Mouse (Mus musculus): ENCODE measurements at regions not wholly inside any gene's neighbourhood (a gene's known extent, or its start where the extent isn't known, plus 50 kb on each side); places are given as distances from the start of the nearest gene placed in this dataset.

DNA sequence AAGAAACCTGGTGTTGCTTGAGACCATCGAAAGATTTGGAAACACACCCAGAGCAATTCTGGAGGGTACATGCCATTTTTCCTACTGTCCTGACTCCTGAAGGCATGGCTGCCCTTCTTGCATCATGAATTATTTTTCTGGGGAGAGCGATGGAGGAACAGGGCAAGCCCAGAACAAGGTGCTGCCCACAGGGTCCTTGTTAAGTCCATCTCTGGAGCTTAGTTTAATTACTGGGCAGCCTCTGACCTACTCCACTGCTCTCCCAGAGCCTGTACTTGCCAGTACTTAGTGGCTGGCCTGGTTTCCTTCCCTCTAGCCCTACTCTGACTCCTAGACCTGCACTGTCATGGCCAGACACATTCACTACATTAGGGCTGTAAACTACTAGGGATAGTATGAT, 174.9 kb upstream of the Mctp2 start:
- 94% methylated on average over 2 of the region's 2 CpGs for WGBS
- no peak overlapping the region for H3K9ac ChIP-seq
- no peaks in the 10 kb centered on the region for H3K4me1 ChIP-seq (ENCODE audit: insufficient read depth)
- H3K36me3 ChIP-seq (ENCODE audit: insufficient read depth): no peaks in the 10 kb centered on the region
- TF ChIP-seq CTCF (IDR thresholded peaks at IDR 0.05; ENCODE audit: low read depth): no peak
- ATAC-seq: no peak
- H3K4me2 ChIP-seq (ENCODE audit: low read depth): no peak overlapping the region
- no peak overlapping the region for H3K27ac ChIP-seq (ENCODE audit: low read depth, low read length)
- no peaks in the 10 kb centered on the region for H3K27me3 ChIP-seq (ENCODE audit: insufficient read depth, low read length)
- DNase-seq: no peak
- H3K9me3 ChIP-seq (ENCODE audit: low read length): no peaks in the 10 kb centered on the region
- no peak overlapping the region for H3K4me3 ChIP-seq (ENCODE audit: low read depth, low read length)

DNA sequence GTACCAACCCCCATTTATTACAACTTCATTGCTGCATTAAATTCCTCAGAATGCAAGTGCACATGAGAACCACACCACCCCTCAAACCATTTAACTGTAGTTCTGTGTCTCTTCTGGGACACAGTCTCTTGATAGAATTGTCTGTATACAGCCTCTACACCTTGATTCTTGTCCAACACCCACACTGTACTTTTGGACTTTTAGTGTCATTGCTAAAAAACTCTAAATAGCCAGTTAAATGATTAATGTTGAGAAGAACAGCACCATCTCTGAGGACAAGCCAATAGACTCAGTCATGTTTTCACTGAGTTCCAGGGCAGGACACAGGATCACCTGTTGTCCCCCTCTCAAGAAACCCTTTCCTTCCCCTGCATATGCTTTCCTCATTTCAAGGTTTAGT, 183.8 kb upstream of the Mctp2 start:
- Histone ChIP-seq H3K36me3 (ENCODE audit: insufficient read depth) (no peaks in the 10 kb centered on the region), H3K9ac (no peak overlapping the region), H3K4me1 (ENCODE audit: insufficient read depth) (no peaks in the 10 kb centered on the region), H3K4me3 (ENCODE audit: low read depth, low read length) (no peak overlapping the region), H3K9me3 (ENCODE audit: low read length) (no peaks in the 10 kb centered on the region), H3K27me3 (ENCODE audit: insufficient read depth, low read length) (no peaks in the 10 kb centered on the region), H3K4me2 (ENCODE audit: low read depth) (no peak overlapping the region), H3K27ac (ENCODE audit: low read depth, low read length) (no peak overlapping the region)
- ATAC-seq: no peak
- TF ChIP-seq CTCF (IDR thresholded peaks at IDR 0.05; ENCODE audit: low read depth): no peak
- no peak for DNase-seq

DNA sequence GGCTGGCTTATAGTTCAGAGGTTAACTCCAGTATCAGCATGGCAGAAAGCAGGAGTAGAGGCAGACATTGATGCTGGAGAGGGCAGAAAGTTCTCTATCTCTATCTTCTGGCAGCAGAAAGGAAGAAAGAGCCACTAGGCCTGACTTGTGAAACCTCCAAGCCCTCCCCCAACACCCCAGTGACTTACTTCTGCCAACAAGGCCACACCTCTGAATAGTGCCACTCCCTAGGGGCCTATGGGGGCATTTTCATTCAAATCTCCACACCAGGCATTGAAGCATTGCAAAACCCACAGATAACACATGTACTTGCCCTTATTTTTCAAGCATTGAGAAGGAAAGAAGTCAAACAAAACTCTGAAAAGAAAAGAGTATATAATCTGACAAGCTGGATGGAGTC, 186.9 kb upstream of the Mctp2 start:
- ATAC-seq (no peak), DNase-seq (no peak)
- TF ChIP-seq CTCF (IDR thresholded peaks at IDR 0.05; ENCODE audit: low read depth): no peak

DNA sequence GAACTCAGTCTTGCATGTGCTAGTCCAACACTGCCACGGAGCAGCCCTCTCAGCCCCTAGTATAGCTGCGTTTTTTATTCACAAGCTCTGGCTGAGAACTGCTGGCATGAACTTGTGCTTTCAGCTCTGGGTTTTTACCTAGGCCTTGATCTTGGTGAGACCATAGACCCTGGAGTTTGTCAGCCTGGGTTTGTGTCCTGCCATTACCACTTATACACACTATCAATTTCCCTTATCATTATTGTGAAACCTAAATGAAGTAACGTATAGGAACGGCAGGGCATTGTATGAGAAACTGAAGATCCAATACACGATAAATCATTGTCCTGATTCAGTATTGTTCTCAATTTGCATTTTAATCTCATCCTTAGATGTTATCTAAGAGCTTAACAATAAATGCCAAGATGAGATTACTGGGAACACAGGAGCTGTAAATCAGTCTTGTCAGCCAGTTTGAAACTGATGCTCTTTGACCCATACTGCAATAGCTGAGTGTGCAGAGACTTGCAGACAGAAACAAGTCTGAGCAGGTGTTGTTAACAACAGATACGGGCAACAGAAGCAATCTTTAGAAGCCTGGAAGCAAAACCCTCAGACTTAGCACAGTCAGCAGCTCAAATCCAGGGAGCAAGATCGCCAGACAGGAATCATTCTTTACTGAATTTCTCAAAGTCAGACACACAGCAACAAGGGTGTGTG, 190.7 kb upstream of the Mctp2 start:
- no peak overlapping the region for H3K4me3 ChIP-seq (ENCODE audit: low read depth, low read length)
- no peaks in the 10 kb centered on the region for H3K27me3 ChIP-seq (ENCODE audit: insufficient read depth, low read length)
- H3K27ac ChIP-seq (ENCODE audit: low read depth, low read length): no peak overlapping the region
- H3K9me3 ChIP-seq (ENCODE audit: low read length): no peaks in the 10 kb centered on the region
- no peak for TF ChIP-seq CTCF (IDR thresholded peaks at IDR 0.05; ENCODE audit: low read depth)
- peaks cover 6% of the 10 kb centered on the region; the same call in 1 of the 2 replicates for H3K4me1 ChIP-seq (ENCODE audit: insufficient read depth)
- no peaks in the 10 kb centered on the region for H3K36me3 ChIP-seq (ENCODE audit: insufficient read depth)
- WGBS: 64% methylated on average over 7 of the region's 7 CpGs
- no peak overlapping the region for H3K4me2 ChIP-seq (ENCODE audit: low read depth)
- H3K9ac ChIP-seq: no peak overlapping the region
- no peak for DNase-seq
- no peak for ATAC-seq

More for the DNA sequence above, 186.9 kb upstream of the Mctp2 start:
- Histone ChIP-seq H3K27ac (ENCODE audit: low read depth, low read length) (no peak overlapping the region), H3K27me3 (ENCODE audit: insufficient read depth, low read length) (no peaks in the 10 kb centered on the region), H3K4me3 (ENCODE audit: low read depth, low read length) (no peak overlapping the region), H3K4me1 (ENCODE audit: insufficient read depth) (no peaks in the 10 kb centered on the region), H3K36me3 (ENCODE audit: insufficient read depth) (no peaks in the 10 kb centered on the region), H3K9ac (no peak overlapping the region), H3K4me2 (ENCODE audit: low read depth) (no peak overlapping the region), H3K9me3 (ENCODE audit: low read length) (no peaks in the 10 kb centered on the region)

DNA sequence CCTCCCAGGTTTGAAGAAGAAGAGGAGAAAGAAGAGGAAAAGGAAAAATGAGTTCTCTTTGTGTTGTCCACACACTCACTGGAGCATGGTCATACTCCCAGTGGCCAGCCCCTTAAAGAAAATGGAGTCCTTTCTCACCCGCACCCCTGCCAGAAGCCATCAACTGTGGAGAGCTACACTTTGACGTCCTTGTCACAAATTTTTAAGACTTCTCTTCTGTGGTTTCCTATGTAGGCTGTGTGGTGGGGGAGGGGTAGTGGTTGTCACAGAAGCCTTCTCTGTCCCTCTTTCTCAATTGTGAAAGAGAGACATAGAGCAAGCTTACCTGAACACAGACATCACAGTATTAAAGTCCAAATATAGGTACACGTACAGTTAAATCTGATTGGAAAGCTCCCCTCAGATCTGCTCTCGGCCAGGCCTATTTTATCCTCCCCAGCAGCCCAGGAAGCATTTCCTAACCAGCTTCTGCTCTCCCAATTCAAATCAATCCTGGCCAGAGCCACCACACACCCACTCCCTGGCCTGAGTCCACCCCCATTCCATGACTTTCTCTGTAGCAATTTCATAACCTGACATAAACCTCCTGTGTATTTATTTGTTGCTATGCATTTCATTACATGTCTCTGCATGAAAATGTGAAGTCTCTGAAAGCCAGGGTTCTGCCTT, 192.3 kb upstream of the Mctp2 start:
- peaks cover 6% of the 10 kb centered on the region; the same call in 1 of the 2 replicates for H3K4me1 ChIP-seq (ENCODE audit: insufficient read depth)
- H3K27me3 ChIP-seq (ENCODE audit: insufficient read depth, low read length): no peaks in the 10 kb centered on the region
- DNase-seq (no peak), ATAC-seq (peak; percentile 43)
- H3K36me3 ChIP-seq (ENCODE audit: insufficient read depth): no peaks in the 10 kb centered on the region
- H3K9ac ChIP-seq: no peak overlapping the region
- no peak overlapping the region for H3K4me3 ChIP-seq (ENCODE audit: low read depth, low read length)
- H3K9me3 ChIP-seq (ENCODE audit: low read length): no peaks in the 10 kb centered on the region
- no peak overlapping the region for H3K4me2 ChIP-seq (ENCODE audit: low read depth)
- 66% methylated on average over 4 of the region's 4 CpGs for WGBS
- H3K27ac ChIP-seq (ENCODE audit: low read depth, low read length): no peak overlapping the region
- TF ChIP-seq CTCF (IDR thresholded peaks at IDR 0.05; ENCODE audit: low read depth): no peak

DNA sequence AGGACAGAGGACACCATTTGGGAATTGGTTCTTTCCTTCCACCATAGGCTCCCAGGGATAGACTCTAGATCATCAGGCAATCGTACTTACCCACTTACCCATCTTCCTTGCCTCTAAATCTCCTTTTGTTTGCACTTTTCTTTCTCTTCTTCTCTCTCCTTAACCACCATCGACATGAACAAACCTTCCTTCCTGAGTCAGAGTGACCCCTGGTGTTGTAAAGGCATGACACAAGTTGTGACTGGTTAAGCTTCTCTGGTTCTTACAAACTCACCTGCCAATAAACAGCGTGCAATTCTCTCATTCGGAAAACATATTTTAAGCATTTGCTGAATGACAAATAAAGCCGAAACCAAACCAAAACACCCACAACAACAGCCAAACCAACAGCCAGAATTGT, 193.4 kb upstream of the Mctp2 start:
- no peak overlapping the region for H3K4me2 ChIP-seq (ENCODE audit: low read depth)
- peaks cover 6% of the 10 kb centered on the region; the same call in 1 of the 2 replicates for H3K4me1 ChIP-seq (ENCODE audit: insufficient read depth)
- H3K27ac ChIP-seq (ENCODE audit: low read depth, low read length): no peak overlapping the region
- no peak overlapping the region for H3K9ac ChIP-seq
- H3K4me3 ChIP-seq (ENCODE audit: low read depth, low read length): no peak overlapping the region
- no peak for DNase-seq
- 82% methylated on average over 5 of the region's 5 CpGs for WGBS
- H3K27me3 ChIP-seq (ENCODE audit: insufficient read depth, low read length): no peaks in the 10 kb centered on the region
- no peaks in the 10 kb centered on the region for H3K36me3 ChIP-seq (ENCODE audit: insufficient read depth)
- ATAC-seq: no peak
- TF ChIP-seq CTCF (IDR thresholded peaks at IDR 0.05; ENCODE audit: low read depth): no peak
- H3K9me3 ChIP-seq (ENCODE audit: low read length): no peaks in the 10 kb centered on the region

DNA sequence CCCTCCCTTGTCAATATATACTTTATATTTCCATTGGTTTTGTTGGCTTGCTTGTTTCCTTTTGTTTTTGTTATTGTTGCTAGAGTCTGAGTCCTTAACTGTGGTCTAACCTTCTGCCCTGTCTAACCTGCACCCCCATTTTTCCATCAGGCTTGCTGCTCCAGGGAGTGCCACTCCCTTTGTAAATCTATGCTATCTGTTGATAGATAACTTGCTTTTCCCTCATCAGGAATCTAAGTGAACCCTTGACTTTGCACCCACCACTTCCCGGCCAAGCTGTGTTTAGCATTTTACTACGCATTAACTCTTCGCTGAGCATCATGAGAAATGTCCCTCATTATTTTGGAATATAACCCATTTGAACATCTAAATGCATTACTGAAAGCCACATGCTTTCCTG, 193.8 kb upstream of the Mctp2 start:
- H3K4me1 ChIP-seq (ENCODE audit: insufficient read depth): peaks cover 6% of the 10 kb centered on the region; the same call in 1 of the 2 replicates
- no peak for ATAC-seq
- DNase-seq: no peak
- H3K27me3 ChIP-seq (ENCODE audit: insufficient read depth, low read length): no peaks in the 10 kb centered on the region
- H3K9ac ChIP-seq: no peak overlapping the region
- H3K9me3 ChIP-seq (ENCODE audit: low read length): no peaks in the 10 kb centered on the region
- 88% methylated on average over 3 of the region's 3 CpGs for WGBS
- no peak overlapping the region for H3K27ac ChIP-seq (ENCODE audit: low read depth, low read length)
- no peak overlapping the region for H3K4me2 ChIP-seq (ENCODE audit: low read depth)
- H3K4me3 ChIP-seq (ENCODE audit: low read depth, low read length): no peak overlapping the region
- no peaks in the 10 kb centered on the region for H3K36me3 ChIP-seq (ENCODE audit: insufficient read depth)
- no peak for TF ChIP-seq CTCF (IDR thresholded peaks at IDR 0.05; ENCODE audit: low read depth)
